Mouse (Mus musculus) limb, embryonic 14.5 days (tissue): Measurements from ENCODE around the gene Nabp2. TPM values are rescaled to one million over a fixed set of nuclear protein-coding genes. Genes with fewer than 3 reads are reported as not detected.

Experiments used
- ATAC-seq: fragments of 200-750 bp; cut with Nextera tagmentation; 2 replicates; pipeline ENCODE4 v1.8.0; 2017; ENCODE audit warnings: low read depth, moderate number of reproducible peaks, moderate TSS enrichment; ENCODE audit not compliant: low FRiP score
- DNase-seq: peaks from one replicate; pipeline ENCODE4 v3.0.0-alpha.2; 2015; ENCODE audit warnings: low spot score
- H3K27ac ChIP-seq: fragments of 300-500 bp; sonication (generic); replicated peaks from 2 replicates; pipeline ENCODE4 v1.5.1; 2014; ENCODE audit warnings: low read depth, mild to moderate bottlenecking, low read length, moderate library complexity, mixed read lengths
- H3K27me3 ChIP-seq: fragments of 300-500 bp; sonication (generic); 2 replicates; pipeline ENCODE4 v1.6.1; 2014; ENCODE audit warnings: low read length, mixed read lengths; ENCODE audit not compliant: control insufficient read depth, insufficient read depth
- H3K36me3 ChIP-seq: fragments of 300-500 bp; sonication (generic); 2 replicates; pipeline ENCODE4 v1.6.1; 2014; ENCODE audit warnings: mild to moderate bottlenecking, low read length, moderate library complexity, mixed read lengths; ENCODE audit not compliant: control insufficient read depth, insufficient read depth
- H3K4me1 ChIP-seq: fragments of 300-500 bp; sonication (generic); 2 replicates; pipeline ENCODE4 v1.6.1; 2014; ENCODE audit warnings: antibody characterized with exemption, low read length, mixed read lengths; ENCODE audit not compliant: control insufficient read depth, insufficient read depth
- H3K4me2 ChIP-seq: fragments of 300-500 bp; sonication (generic); replicated peaks from 2 replicates; pipeline ENCODE4 v1.6.1; 2014; ENCODE audit warnings: low read depth, mild to moderate bottlenecking, low read length, moderate library complexity; ENCODE audit not compliant: severe bottlenecking
- H3K4me3 ChIP-seq: fragments of 300-500 bp; sonication (generic); replicated peaks from 2 replicates; pipeline ENCODE4 v1.5.1; 2014; ENCODE audit warnings: low read length
- H3K9ac ChIP-seq: fragments of 300-500 bp; sonication (generic); 2 replicates; pipeline ENCODE4 v1.6.1; 2014; ENCODE audit warnings: mild to moderate bottlenecking, low read depth, low read length, moderate library complexity; ENCODE audit not compliant: severe bottlenecking
- H3K9me3 ChIP-seq: fragments of 300-500 bp; sonication (generic); 2 replicates; pipeline ENCODE4 v1.6.1; 2016; ENCODE audit warnings: low read length; ENCODE audit not compliant: control insufficient read depth
- POLR2A ChIP-seq: fragments of 200-500 bp; IDR thresholded peaks from 2 replicates; pipeline ENCODE4 v1.8.0; 2012; ENCODE audit warnings: inconsistent platforms, mild to moderate bottlenecking, moderate library complexity, borderline replicate concordance; ENCODE audit not compliant: insufficient read depth, insufficient read length; ENCODE audit errors: extremely low read depth
- WGBS: fragments of 180-500 bp; shearing (Covaris S2); extraction: QIAGEN DNeasy Blood & Tissue Kit; methylation state at CpG from one replicate; pipeline ENCODE4 v1.1.7; 2014; 5-methylcytosine and 5-hydroxymethylcytosine counted together
- polyA plus RNA-seq, 2 experiments: library from polyadenylated mRNA; depleted of rRNA in 1 of 2; stranded (reverse) in 1 of 2; unstranded in 1 of 2; fragments of >200 nt; fragmentation: Nextera tagmentation in 1 of 2; extraction: Ambion mirVana in 1 of 2; gene quantifications; 2 replicates each; pipeline versions ENCODE4 v1.2.1 to v1.2.3; 2012 to 2014

Nabp2 gene
- polyA plus RNA-seq, 2 experiments: 42.3 to 68.6 TPM

DNA sequence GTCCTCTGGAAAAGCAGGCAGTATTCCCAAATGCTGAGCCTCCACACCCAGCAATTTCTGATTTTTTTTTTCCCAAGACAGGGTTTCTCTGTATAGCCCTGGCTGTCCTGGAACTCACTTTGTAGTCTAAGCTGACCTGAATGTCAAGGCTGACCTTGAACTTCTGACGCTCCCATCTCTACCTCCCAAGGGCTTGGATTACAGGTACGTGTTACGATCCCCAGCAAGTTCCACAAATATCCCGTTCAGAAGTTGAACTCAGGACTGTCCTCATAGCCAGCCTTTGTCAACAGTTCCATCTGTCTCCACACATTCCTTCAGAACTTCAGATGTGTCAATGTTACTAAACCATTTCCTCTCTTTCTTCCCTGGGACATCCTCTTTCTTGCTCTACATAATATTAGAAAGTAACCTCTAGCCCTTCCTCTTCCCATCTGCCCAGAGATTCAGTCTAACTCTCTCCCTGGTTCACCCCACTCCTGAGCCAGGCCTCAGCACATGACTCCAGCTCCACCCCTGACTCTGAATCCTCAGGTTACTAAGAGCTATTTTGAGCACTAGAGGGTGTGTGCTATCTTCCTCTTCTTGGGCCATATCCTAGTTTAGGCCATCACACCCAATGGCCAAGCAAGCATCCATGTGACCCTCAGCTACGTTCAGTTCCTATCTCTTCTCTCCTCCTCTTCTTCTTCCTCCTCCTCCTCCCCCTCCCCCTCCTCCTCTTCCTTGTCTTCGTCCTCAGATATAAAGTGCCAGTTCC, 38.1 kb downstream of the Nabp2 start:
- peaks cover 1% of the 10 kb centered on the region for H3K36me3 ChIP-seq
- no peak overlapping the region for H3K27ac ChIP-seq
- no peaks in the 10 kb centered on the region for H3K27me3 ChIP-seq
- no peak overlapping the region for H3K9ac ChIP-seq
- H3K4me3 ChIP-seq: no peak overlapping the region
- DNase-seq (no peak), ATAC-seq (no peak)
- no peak overlapping the region for H3K4me2 ChIP-seq
- no peak for TF ChIP-seq POLR2A
- H3K9me3 ChIP-seq: no peaks in the 10 kb centered on the region
- peaks cover 7% of the 10 kb centered on the region; the same call in 1 of the 2 replicates for H3K4me1 ChIP-seq
- 79% methylated on average over 6 of the region's 6 CpGs for WGBS

DNA sequence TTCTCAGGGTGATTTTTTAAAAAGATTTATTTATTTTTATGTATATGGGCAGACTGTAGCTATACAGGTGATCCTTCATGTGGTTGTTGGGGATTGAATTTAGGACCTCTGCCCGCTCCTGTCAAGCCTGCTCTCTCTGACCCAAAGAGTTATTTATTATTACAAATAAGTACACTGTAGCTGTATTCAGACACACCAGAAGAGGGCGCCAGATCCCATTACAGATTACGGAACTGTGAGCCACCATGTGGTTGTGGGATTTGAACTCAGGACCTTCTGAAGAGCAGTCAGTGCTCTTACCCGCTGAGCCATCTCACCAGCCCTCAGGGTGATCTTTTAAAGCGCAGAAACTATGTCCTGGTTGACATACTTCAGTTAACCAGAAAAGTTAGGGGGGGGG, 39.1 kb downstream of the Nabp2 start:
- Histone ChIP-seq H3K4me2 (no peak overlapping the region), H3K36me3 (no peaks in the 10 kb centered on the region), H3K4me3 (no peak overlapping the region), H3K9ac (no peak overlapping the region), H3K4me1 (peaks cover 10% of the 10 kb centered on the region), H3K27ac (no peak overlapping the region), H3K27me3 (no peaks in the 10 kb centered on the region), H3K9me3 (no peaks in the 10 kb centered on the region)
- no peak for DNase-seq
- no peak for ATAC-seq
- 82% methylated on average over 5 of the region's 5 CpGs for WGBS
- no peak for TF ChIP-seq POLR2A

DNA sequence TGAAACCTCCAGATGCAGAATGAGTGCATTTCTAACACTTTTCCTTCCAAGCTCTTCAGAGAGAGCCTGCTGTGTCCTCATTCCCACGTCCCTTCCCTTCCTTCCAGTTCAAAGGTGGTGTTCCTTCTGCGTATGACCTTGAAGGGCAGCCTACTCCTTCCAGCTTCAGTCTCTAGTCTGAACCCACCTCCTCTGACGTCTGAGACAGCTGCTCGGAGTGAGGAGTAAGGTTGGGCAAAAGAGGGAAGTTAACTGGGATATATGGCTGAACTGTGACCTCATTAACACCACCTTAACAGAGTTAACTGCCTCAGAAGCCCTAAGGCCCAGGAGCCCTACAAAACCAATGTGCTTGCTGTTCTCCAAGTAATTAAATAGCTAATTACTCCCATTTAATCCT, 40.7 kb downstream of the Nabp2 start:
- no peaks in the 10 kb centered on the region for H3K9me3 ChIP-seq
- H3K27me3 ChIP-seq: no peaks in the 10 kb centered on the region
- 27% methylated on average over 4 of the region's 4 CpGs for WGBS
- no peak overlapping the region for H3K4me3 ChIP-seq
- no peak overlapping the region for H3K9ac ChIP-seq
- no peak for DNase-seq
- 0 out of 2 replicates have a peak, but pooled peaks cover 3% of the 10 kb centered on the region for H3K36me3 ChIP-seq
- TF ChIP-seq POLR2A: no peak
- H3K4me1 ChIP-seq: peaks cover 4% of the 10 kb centered on the region
- H3K4me2 ChIP-seq: no peak overlapping the region
- ATAC-seq: no peak
- no peak overlapping the region for H3K27ac ChIP-seq

DNA sequence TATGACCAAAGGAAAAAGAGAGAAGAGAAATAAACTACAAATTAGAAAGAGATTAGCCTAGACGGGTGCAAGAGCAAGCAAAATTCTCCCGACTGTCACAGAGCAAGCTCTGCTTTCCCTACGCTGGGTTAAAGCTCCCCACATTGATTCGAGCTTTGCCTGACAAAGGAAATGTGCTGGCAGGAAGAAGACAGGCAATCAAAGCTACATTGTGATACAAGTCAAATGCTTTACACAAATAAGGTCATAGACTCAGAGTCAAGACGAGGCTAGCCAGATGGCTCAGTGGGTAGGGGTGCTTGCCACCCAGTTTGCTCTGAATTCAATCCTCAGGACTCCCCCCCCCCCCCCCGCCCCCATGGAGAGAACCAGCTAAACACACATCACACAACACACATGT, 41.3 kb downstream of the Nabp2 start:
- no peak overlapping the region for H3K27ac ChIP-seq
- ATAC-seq (no peak), DNase-seq (no peak)
- H3K27me3 ChIP-seq: no peaks in the 10 kb centered on the region
- H3K36me3 ChIP-seq: 0 out of 2 replicates have a peak, but pooled peaks cover 7% of the 10 kb centered on the region
- peaks cover 4% of the 10 kb centered on the region for H3K4me1 ChIP-seq
- WGBS: 70% methylated on average over 5 of the region's 6 CpGs
- H3K4me3 ChIP-seq: no peak overlapping the region
- no peak for TF ChIP-seq POLR2A
- no peak overlapping the region for H3K4me2 ChIP-seq
- H3K9ac ChIP-seq: no peak overlapping the region
- no peaks in the 10 kb centered on the region for H3K9me3 ChIP-seq

DNA sequence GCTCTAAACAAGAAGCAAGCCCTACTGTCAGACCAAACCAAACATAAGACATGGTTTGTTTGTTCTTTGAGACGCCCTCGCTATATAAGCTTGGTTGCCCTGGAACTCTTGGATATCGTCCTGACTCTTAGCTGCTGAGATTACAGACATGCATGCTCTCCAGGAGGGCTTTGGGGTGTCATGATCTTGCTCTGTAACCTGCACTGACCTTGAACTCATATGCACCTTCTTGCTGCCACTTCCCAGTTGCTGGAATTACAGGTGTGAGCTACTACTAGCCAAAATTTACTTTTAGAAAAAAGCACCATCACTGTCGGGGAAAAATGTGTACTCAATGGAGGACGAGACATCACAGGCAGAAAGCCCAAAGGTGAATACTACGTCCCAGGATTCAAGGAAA, 41.7 kb downstream of the Nabp2 start:
- 0 out of 2 replicates have a peak, but pooled peaks cover 8% of the 10 kb centered on the region for H3K36me3 ChIP-seq
- H3K4me1 ChIP-seq: peaks cover 4% of the 10 kb centered on the region
- no peak for DNase-seq
- peak overlapping the region; percentile 77 for H3K4me2 ChIP-seq
- peak overlapping the region; percentile 66; the same call in 1 of the 2 replicates for H3K4me3 ChIP-seq
- 84% methylated on average over 6 of the region's 6 CpGs for WGBS
- TF ChIP-seq POLR2A: no peak
- no peaks in the 10 kb centered on the region for H3K9me3 ChIP-seq
- peak overlapping the region; percentile 77; the same call in 1 of the 2 replicates for H3K9ac ChIP-seq
- H3K27me3 ChIP-seq: no peaks in the 10 kb centered on the region
- no peak for ATAC-seq
- peak overlapping the region; percentile 91; the same call in 1 of the 2 replicates for H3K27ac ChIP-seq

DNA sequence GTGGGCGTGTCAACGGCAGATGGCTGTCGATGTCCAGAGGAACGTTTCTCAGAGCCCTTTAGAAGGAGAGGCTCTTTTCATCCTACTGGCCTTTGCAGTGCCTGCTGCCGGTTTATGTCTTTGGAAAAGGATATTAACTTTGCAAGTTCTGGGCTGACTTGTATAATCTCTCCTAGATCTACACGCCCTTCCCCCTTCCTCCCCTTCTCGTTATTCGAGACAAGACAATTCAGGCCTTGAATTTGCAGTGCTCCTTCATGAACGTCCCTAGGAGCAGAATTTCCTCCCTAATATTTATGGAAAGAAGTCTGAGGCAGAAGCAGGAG, 42.1 kb downstream of the Nabp2 start:
- Histone ChIP-seq H3K4me3 (peak overlapping the region; percentile 66), H3K27me3 (no peaks in the 10 kb centered on the region), H3K9me3 (no peaks in the 10 kb centered on the region), H3K4me2 (peak overlapping the region; percentile 77), H3K27ac (peak overlapping the region; percentile 91), H3K36me3 (peaks cover 12% of the 10 kb centered on the region; the same call in 1 of the 2 replicates), H3K4me1 (peaks cover 4% of the 10 kb centered on the region), H3K9ac (peak overlapping the region; percentile 77)
- TF ChIP-seq POLR2A: no peak
- DNase-seq (no peak), ATAC-seq (no peak)
- 9% methylated on average over 9 of the region's 9 CpGs for WGBS
